ENCODE assay signal across 9 mouse cellular contexts in the genomic region with DNA sequence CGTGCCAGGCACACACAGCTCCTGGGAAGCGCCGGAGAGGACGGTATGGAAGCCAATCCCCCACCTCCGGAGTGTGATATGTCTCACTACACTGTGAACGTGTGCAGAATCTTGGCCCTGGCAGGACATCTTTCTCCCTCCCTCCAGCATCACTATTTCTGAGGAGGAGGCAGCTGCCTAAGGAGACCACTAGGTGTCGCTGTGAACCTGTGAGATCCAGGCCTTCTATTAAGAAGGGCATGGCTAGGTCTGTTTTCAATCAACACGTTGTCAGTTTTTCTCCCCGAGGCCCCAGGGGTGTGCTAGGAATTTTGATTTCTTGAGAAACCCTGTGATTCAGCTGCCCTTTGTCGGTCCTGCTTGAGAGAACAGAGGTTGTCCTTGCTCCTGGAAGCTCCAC.
A peak's percentile ranks its signal among the peaks of the same experiment; 100 is the strongest.
DNase-seq lines count a peak whose midpoint lies in the region; ATAC-seq and TF ChIP-seq lines count a peak whose summit lies in the region.
"Had no signal": no experiment of that assay in that cellular context is flagged by ENCODE, and none has a peak within 500 bp of the region (broad histone marks: within the 10 kb centered on the region; RNA-seq: fewer than 3 reads in every experiment).

No protein-coding gene starts in this region.

- peak; percentile 58; the same call in 1 of the 2 replicates for ATAC-seq in heart, embryonic 15.5 days (replicated peaks; ENCODE audit: insufficient number of reproducible peaks, insufficient read depth, low FRiP score, low read depth)
- no peak for ATAC-seq in liver, embryonic 14.5 days (ENCODE audit: insufficient read depth)
- ATAC-seq in neural tube, embryonic 12.5 days (ENCODE audit: low FRiP score, low read depth) = peak; percentile 53

- 6% methylated on average over 10 of the region's 10 CpGs for WGBS in forebrain, embryonic 10.5 days
- under 1% methylated on average over 10 of the region's 10 CpGs for WGBS in heart, embryonic 15.5 days
- WGBS in liver, embryonic 14.5 days (ENCODE audit: insufficient replicate concordance) = 2% methylated on average over 10 of the region's 10 CpGs
- 2% methylated on average over 10 of the region's 10 CpGs for WGBS in neural tube, embryonic 12.5 days

- H3K27ac ChIP-seq in forebrain, embryonic 10.5 days = peak overlapping the region; percentile 53; the same call in 1 of the 2 replicates
- no peak overlapping the region for H3K27ac ChIP-seq in heart, embryonic 15.5 days
- H3K27ac ChIP-seq in liver, embryonic 14.5 days = no peak overlapping the region
- H3K27ac ChIP-seq in neural tube, embryonic 12.5 days = no peak overlapping the region
- no peak overlapping the region for H3K27ac ChIP-seq in testis, adult 2 months (ENCODE audit: control insufficient read depth, insufficient read depth, low read depth, low read length)

- 0 out of 2 replicates have a peak, but pooled peaks cover 3% of the 10 kb centered on the region for H3K9me3 ChIP-seq in forebrain, embryonic 10.5 days
- no peaks in the 10 kb centered on the region for H3K9me3 ChIP-seq in heart, embryonic 15.5 days (replicated peaks)
- H3K9me3 ChIP-seq in liver, embryonic 14.5 days (ENCODE audit: control insufficient read depth, low read length) = no peaks in the 10 kb centered on the region
- H3K9me3 ChIP-seq in neural tube, embryonic 12.5 days = no peaks in the 10 kb centered on the region

- peak; percentile 96 for TF ChIP-seq CTCF in liver, embryonic 14.5 days (IDR thresholded peaks at IDR 0.05; ENCODE audit: low read depth)
- TF ChIP-seq CTCF in testis, adult 2 months (IDR thresholded peaks at IDR 0.05; ENCODE audit: control insufficient read depth, insufficient read depth, insufficient replicate concordance, low read depth, low read length) = peak; percentile 83; the same call in 1 of the 2 replicates

- H3K9ac ChIP-seq in heart, embryonic 15.5 days = no peak overlapping the region
- H3K9ac ChIP-seq in liver, embryonic 14.5 days (replicated peaks) = no peak overlapping the region
- 0 out of 2 replicates have a peak overlapping the region, but pooled peaks have one; percentile 5 for H3K9ac ChIP-seq in neural tube, embryonic 12.5 days

- peaks cover 31% of the 10 kb centered on the region for H3K27me3 ChIP-seq in forebrain, embryonic 10.5 days (ENCODE audit: poor library complexity, severe bottlenecking)
- H3K27me3 ChIP-seq in heart, embryonic 15.5 days = no peaks in the 10 kb centered on the region
- H3K27me3 ChIP-seq in liver, embryonic 14.5 days (ENCODE audit: control insufficient read depth, insufficient read depth, low read length) = no peaks in the 10 kb centered on the region
- no peaks in the 10 kb centered on the region for H3K27me3 ChIP-seq in neural tube, embryonic 12.5 days (replicated peaks)
- no peaks in the 10 kb centered on the region for H3K27me3 ChIP-seq in testis, adult 2 months (ENCODE audit: control insufficient read depth, insufficient read depth, low read length)

- no peaks in the 10 kb centered on the region for H3K36me3 ChIP-seq in forebrain, embryonic 10.5 days (replicated peaks)
- H3K36me3 ChIP-seq in heart, embryonic 15.5 days = no peaks in the 10 kb centered on the region
- no peaks in the 10 kb centered on the region for H3K36me3 ChIP-seq in liver, embryonic 14.5 days (replicated peaks; ENCODE audit: control insufficient read depth, insufficient read depth, low read depth)
- no peaks in the 10 kb centered on the region for H3K36me3 ChIP-seq in neural tube, embryonic 12.5 days
- H3K36me3 ChIP-seq in testis, adult 2 months (ENCODE audit: control insufficient read depth, insufficient read depth, low read length) = no peaks in the 10 kb centered on the region

- peak overlapping the region; percentile 30 for H3K4me2 ChIP-seq in heart, embryonic 15.5 days
- no peak overlapping the region for H3K4me2 ChIP-seq in liver, embryonic 14.5 days (ENCODE audit: low read depth)
- peak overlapping the region; percentile 23; the same call in 1 of the 2 replicates for H3K4me2 ChIP-seq in neural tube, embryonic 12.5 days (replicated peaks)

- TF ChIP-seq EP300 in liver, embryonic 14.5 days (IDR thresholded peaks at IDR 0.05; ENCODE audit: low read depth) = no peak

- peaks cover 24% of the 10 kb centered on the region for H3K4me1 ChIP-seq in forebrain, embryonic 10.5 days
- H3K4me1 ChIP-seq in heart, embryonic 15.5 days (replicated peaks) = peaks cover 11% of the 10 kb centered on the region
- H3K4me1 ChIP-seq in liver, embryonic 14.5 days (replicated peaks; ENCODE audit: control insufficient read depth in 2 of 2, insufficient read depth in 2 of 2, low read length in 1 of 2) = no peaks in the 10 kb centered on the region
- H3K4me1 ChIP-seq in neural tube, embryonic 12.5 days = peaks cover 29% of the 10 kb centered on the region
- no peaks in the 10 kb centered on the region for H3K4me1 ChIP-seq in testis, adult 2 months (ENCODE audit: control insufficient read depth, insufficient read depth, low read length)

- no peak overlapping the region; the same call in 1 of the 2 replicates for H3K4me3 ChIP-seq in forebrain, embryonic 10.5 days
- no peak overlapping the region for H3K4me3 ChIP-seq in heart, embryonic 15.5 days
- H3K4me3 ChIP-seq in liver, embryonic 14.5 days (ENCODE audit: insufficient read depth in 1 of 2, low read depth in 2 of 2, low read length in 2 of 2) = no peak overlapping the region
- H3K4me3 ChIP-seq in neural tube, embryonic 12.5 days = no peak overlapping the region
- H3K4me3 ChIP-seq in testis, adult 2 months (ENCODE audit: control insufficient read depth, low read depth, low read length) = no peak overlapping the region
- H3K4me3 ChIP-seq: megakaryocyte, embryonic 14.5 days had no signal

- no peak for TF ChIP-seq POLR2A in testis, adult 2 months (IDR thresholded peaks at IDR 0.05; ENCODE audit: control insufficient read depth, low read depth, low read length)

- peak; percentile 83 for DNase-seq in ES-CJ7 (ENCODE audit: low read depth, low spot score)
- DNase-seq in c-Kit-positive CD71-negative TER-119-negative erythroid progenitor cells, embryonic 14.5 days (ENCODE audit: low read depth) = peak; percentile 78
- DNase-seq in forebrain, embryonic 10.5 days (ENCODE audit: extremely low spot score, low spot score) = peak; percentile 77
- peak; percentile 83 for DNase-seq in kidney, postnatal 10 days
- peak; percentile 46 to 53 (median 51) for DNase-seq in liver, embryonic 14.5 days (ENCODE audit: low read depth in 3 of 3, low spot score in 3 of 3)
